Mouse (Mus musculus) forebrain, embryonic 10.5 days (tissue): Measurements from ENCODE around the gene Ntan1. TPM values are rescaled to one million over a fixed set of nuclear protein-coding genes. Genes with fewer than 3 reads are reported as not detected.

Source experiments
- microRNA-seq: library from miRNA; unstranded; fragments of <30 nt; microRNA quantifications from one replicate; pipeline ENCODE4, GENCODE M21; 2017
- polyA plus RNA-seq: library from polyadenylated mRNA; unstranded; fragments of >200 nt; fragmentation: Nextera tagmentation; extraction: Ambion mirVana; gene quantifications from 2 replicates; pipeline ENCODE4 v1.2.1, GENCODE M21; 2016

Ntan1 gene
- polyA plus RNA-seq, 1 experiment from 2014 or later = 122 TPM

Small RNA genes lying within 50 kb of the gene (microRNA-seq; reads per million reads assigned to microRNA genes)
- gene Gm27734 = not detected

Other genes with a start within 250 kb of the Ntan1 start
- gene Parn, start 150.7 kb upstream of the Ntan1 start, polyA plus RNA-seq = 46.4 and 47.9 TPM in 2 replicates
- gene Bfar, start 147.0 kb upstream of the Ntan1 start, polyA plus RNA-seq = 35.9 and 36.2 TPM in 2 replicates
- gene 3110001I22Rik, start 146.9 kb upstream of the Ntan1 start, polyA plus RNA-seq = 8.7 and 9.3 TPM in 2 replicates
- 0.44 TPM in 1 of 2 replicates, not detected in the other for gene Pla2g10, start 87.9 kb upstream of the Ntan1 start, polyA plus RNA-seq
- gene Rrn3, start 38.1 kb upstream of the Ntan1 start, polyA plus RNA-seq = 96.1 and 96.2 TPM in 2 replicates
- 70.7 and 71.2 TPM in 2 replicates for gene Pdxdc1, start 84.3 kb downstream of the Ntan1 start, polyA plus RNA-seq
- 3.1 TPM in 2 replicates for gene Mpv17l, start 84.3 kb downstream of the Ntan1 start, polyA plus RNA-seq
- gene 2900011O08Rik, start 167.8 kb downstream of the Ntan1 start, polyA plus RNA-seq = 13.1 and 15.0 TPM in 2 replicates
- gene Ifitm7, start 168.0 kb downstream of the Ntan1 start, polyA plus RNA-seq = 0.95 and 1.7 TPM in 2 replicates